Mouse (Mus musculus) erythroblast, embryonic 14.5 days (primary cell): ENCODE measurements around the gene Cacna1g. TPM values are rescaled to one million over a fixed set of nuclear protein-coding genes. Genes with fewer than 3 reads are reported as not detected.

Experiments
- H3K27me3 ChIP-seq: 2 replicates; pipeline ENCODE4 v1.6.1; 2012; ENCODE audit warnings: inconsistent platforms; ENCODE audit not compliant: control insufficient read depth
- H3K36me3 ChIP-seq: 2 replicates; pipeline ENCODE4 v1.6.1; 2012; ENCODE audit warnings: mild to moderate bottlenecking, inconsistent platforms; ENCODE audit not compliant: control insufficient read depth
- H3K4me1 ChIP-seq: 2 replicates; pipeline ENCODE4 v1.6.1; 2012; ENCODE audit warnings: inconsistent platforms; ENCODE audit not compliant: control insufficient read depth
- H3K4me3 ChIP-seq: replicated peaks from 2 replicates; pipeline ENCODE3; 2012; ENCODE audit warnings: moderate library complexity, mild to moderate bottlenecking, inconsistent platforms
- H3K9me3 ChIP-seq: 2 replicates; pipeline ENCODE4 v1.6.1; 2012; ENCODE audit warnings: low read length, inconsistent platforms, mixed read lengths; ENCODE audit not compliant: control insufficient read depth
- GATA1 ChIP-seq: IDR thresholded peaks from 2 replicates; pipeline ENCODE4 v1.6.1; 2012; ENCODE audit warnings: low read length, inconsistent platforms, mixed read lengths
- TAL1 ChIP-seq: IDR thresholded peaks from 3 replicates; pipeline ENCODE4 v1.6.1; 2012; ENCODE audit warnings: low read length, inconsistent platforms, mixed read lengths
- polyA plus RNA-seq: library from polyadenylated mRNA; stranded (reverse); fragments of >175 nt; gene quantifications from 2 replicates; pipeline ENCODE4 v1.2.3, GENCODE M21; 2012

Gene Cacna1g
- polyA plus RNA-seq, 1 experiment: 10.3 TPM

DNA sequence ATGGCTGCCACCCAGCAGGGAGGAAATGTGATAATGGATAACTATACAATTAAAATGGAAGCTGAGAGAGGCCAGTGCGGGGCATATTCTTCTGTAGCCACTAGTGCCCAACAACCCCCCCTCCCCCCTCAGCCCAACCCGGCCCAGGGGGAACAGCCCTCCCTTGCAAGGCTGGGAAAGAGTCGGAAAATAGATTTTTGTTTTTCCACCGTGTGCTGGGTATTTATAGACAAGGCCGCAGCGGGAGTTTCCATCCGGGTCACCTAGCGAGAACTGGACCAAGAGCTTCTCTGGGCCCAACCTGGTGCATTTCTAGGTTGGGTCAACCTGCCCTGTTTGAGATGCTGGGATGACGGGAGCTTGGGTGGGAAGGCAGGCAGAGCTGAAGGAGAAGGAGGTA is 32.2 kb downstream of the Cacna1g start:
- Histone ChIP-seq H3K27me3 (peaks cover 13% of the 10 kb centered on the region), H3K4me3 (no peak overlapping the region), H3K36me3 (peaks cover 2% of the 10 kb centered on the region; the same call in 1 of the 2 replicates), H3K9me3 (no peaks in the 10 kb centered on the region), H3K4me1 (peaks cover 3% of the 10 kb centered on the region; the same call in 1 of the 2 replicates)
- TF ChIP-seq TAL1: no peak
- TF ChIP-seq GATA1: no peak

DNA sequence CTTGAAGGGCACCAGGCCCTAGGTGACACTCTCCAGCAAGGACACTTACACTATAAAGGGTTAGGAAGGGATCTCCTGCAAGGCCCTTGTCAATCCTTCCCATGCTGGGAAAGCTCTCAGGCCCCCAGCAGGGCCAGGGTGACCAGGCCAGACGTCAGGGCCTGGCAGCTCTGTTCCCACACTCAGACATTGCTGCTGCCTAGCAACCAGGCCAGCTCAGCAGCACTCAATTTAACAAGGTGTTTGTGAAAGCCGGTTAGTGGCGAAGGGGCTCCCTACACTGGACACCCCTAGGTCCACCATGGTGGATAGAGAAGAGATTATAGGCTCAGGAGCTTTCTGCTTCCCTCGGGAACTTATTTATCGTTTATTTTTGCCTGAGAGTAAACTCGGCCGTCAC is 32.9 kb downstream of the Cacna1g start:
- Histone ChIP-seq H3K4me3 (no peak overlapping the region), H3K4me1 (peaks cover 2% of the 10 kb centered on the region; the same call in 1 of the 2 replicates), H3K27me3 (peaks cover 12% of the 10 kb centered on the region), H3K9me3 (no peaks in the 10 kb centered on the region), H3K36me3 (peaks cover 2% of the 10 kb centered on the region; the same call in 1 of the 2 replicates)
- TF ChIP-seq GATA1 (no peak), TAL1 (no peak)

DNA sequence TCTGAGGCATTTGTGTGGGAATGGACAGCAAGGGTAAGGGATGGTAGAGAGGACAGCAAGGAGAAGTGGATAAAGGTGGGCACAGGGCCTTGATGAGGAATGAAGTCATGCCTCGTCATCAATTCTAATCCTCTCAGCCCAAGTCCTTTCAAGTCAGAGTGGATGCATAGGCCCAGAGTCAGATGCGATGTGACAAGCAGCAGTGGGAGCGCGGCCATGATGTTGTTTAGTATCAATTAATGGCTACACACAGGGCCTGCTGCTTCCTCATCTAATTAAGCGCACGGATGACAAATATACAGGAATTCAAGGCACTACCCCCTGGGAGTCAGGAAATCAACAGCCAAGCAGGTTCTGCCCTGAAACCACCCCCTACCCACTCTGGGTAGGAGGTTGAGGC is 33.6 kb downstream of the Cacna1g start:
- H3K36me3 ChIP-seq: peaks cover 2% of the 10 kb centered on the region; the same call in 1 of the 2 replicates
- H3K27me3 ChIP-seq: peaks cover 7% of the 10 kb centered on the region
- H3K9me3 ChIP-seq: no peaks in the 10 kb centered on the region
- peaks cover 2% of the 10 kb centered on the region; the same call in 1 of the 2 replicates for H3K4me1 ChIP-seq
- no peak overlapping the region for H3K4me3 ChIP-seq
- TF ChIP-seq GATA1 (no peak), TAL1 (no peak)

DNA sequence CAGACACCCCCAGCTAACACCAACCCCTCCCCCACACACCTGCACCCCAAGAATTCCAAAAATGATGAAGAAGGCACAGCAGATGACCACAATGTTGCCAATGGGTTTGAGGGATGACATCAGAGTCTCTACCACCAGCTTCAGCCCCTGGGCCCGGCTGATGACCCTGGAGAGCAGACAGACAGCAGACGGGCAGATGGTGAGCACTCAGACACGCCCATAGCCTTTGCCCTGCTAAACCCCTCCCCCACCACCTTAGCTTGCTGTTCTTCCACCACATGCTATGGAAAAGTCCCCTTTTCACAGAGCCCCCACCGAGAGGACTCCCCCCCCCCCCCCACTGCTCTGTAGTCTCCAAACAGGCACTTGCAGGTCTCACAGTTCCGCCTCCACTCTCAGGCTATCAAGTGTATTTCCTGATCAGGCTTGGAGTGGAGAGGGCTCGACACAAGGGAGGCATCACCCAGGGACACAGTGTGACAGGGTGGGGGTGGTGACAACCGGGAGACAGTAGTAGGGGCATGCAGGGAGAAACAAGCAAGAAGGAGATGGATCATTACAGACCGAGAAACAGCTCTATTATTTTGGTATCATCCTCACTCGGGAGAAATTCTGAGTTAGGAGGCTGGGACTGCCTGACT is 44.9 kb downstream of the Cacna1g start:
- Histone ChIP-seq H3K9me3 (no peaks in the 10 kb centered on the region), H3K4me3 (no peak overlapping the region), H3K36me3 (peaks cover 17% of the 10 kb centered on the region), H3K4me1 (no peaks in the 10 kb centered on the region; the same call in 1 of the 2 replicates), H3K27me3 (peaks cover 24% of the 10 kb centered on the region)
- TF ChIP-seq GATA1 (no peak), TAL1 (no peak)

DNA sequence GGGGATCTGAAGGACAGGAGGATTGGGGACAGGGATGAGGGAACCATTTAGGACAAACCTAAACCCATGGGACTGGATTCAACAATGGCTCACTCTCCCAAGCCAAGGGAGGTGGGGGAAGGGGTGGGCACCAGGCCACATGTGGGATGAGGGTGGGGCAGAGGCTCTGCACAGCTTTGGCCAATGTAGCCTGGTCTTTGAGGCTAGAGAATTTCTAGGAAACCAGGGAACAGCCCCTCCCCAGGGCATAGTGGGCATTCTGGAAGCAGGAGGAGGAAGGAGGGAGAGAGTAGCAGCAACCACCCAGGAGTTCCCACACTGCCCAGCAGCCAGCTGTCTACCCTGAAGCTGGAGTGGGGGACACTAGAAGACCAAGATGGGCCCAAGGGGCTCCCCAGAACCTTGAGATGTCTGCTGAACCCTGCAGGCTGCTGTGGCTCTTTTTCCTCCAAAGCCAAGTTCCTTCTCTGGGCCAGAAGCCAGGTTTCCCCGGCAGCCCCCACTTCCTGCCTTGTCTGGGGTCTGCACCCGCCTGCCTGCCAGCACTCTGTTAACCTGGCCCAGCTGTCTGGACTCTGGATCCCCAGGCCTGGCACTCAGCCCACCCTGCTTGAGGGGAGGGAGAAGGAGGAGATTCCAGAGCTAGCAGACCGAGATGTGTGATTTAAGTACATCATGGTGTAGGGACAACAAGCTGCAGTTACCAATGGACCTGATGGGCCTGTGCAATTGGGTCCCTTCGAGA is 45.7 kb downstream of the Cacna1g start:
- H3K4me3 ChIP-seq: no peak overlapping the region
- no peak for TF ChIP-seq TAL1
- no peak for TF ChIP-seq GATA1
- no peaks in the 10 kb centered on the region for H3K4me1 ChIP-seq
- peaks cover 12% of the 10 kb centered on the region for H3K36me3 ChIP-seq
- peaks cover 23% of the 10 kb centered on the region for H3K27me3 ChIP-seq
- H3K9me3 ChIP-seq: no peaks in the 10 kb centered on the region

DNA sequence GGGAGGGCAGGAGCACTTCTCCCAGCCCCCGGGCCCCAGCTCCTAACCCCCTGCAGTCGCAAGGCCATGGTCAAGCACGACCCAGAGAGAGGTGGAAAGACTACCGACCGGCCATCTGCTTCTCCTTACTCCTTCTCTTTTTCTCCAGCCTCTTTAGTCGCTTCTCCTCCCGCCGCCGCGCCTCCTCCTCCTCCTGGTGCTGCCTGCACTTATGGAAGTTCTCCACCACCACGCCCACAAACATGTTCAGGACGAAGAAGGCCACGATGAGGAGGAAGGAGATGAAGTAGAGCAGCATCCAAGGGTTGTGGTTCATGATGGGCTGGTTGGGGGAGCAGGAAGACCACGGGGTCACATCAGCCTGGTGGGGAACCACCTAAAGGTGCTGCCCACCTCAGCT is 48.3 kb downstream of the Cacna1g start:
- TF ChIP-seq GATA1: no peak
- no peak for TF ChIP-seq TAL1
- H3K27me3 ChIP-seq: peaks cover 10% of the 10 kb centered on the region
- no peaks in the 10 kb centered on the region for H3K9me3 ChIP-seq
- no peak overlapping the region for H3K4me3 ChIP-seq
- H3K4me1 ChIP-seq: no peaks in the 10 kb centered on the region
- peaks cover 4% of the 10 kb centered on the region for H3K36me3 ChIP-seq

DNA sequence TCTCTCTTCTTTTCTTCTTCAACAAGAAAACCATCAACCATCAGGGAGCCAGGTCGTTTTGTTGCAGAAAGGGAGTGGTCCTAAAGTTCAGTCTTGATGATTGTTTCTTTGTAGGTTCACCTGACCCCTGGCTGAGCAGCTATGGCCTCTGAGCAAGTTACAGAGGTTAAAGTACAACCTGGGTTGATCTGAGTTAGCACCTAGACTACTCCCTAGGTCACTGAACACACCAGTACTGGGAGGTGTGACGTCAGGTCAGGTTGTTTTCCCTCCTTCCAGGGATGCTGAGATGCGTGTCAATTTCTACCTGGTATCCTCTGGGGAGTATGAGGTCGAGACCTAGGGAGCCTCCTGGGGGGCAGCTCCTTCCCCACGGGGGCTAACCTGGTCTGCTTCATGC is 48.8 kb downstream of the Cacna1g start:
- Histone ChIP-seq H3K27me3 (peaks cover 10% of the 10 kb centered on the region), H3K9me3 (no peaks in the 10 kb centered on the region), H3K36me3 (peaks cover 4% of the 10 kb centered on the region), H3K4me1 (no peaks in the 10 kb centered on the region), H3K4me3 (no peak overlapping the region)
- TF ChIP-seq TAL1 (no peak), GATA1 (no peak)

DNA sequence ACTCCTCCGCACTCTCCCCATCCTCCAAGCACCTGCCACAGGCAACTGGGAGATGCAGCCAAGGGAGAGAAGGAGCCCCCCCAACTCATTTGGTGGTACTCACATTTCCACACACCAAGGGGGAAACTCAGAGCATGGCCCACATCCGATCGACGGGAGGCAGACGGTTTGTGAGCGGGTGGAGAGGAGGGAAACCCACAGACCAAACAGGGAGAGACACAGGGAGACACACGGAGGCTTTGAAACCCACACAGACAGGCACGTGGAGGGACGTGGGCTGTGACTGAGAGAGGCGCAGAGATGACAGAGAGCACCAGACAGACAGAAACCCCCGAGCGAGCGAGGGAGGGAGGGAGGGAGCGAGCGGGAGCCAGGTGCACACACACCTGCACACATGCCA is 49.6 kb downstream of the Cacna1g start:
- TF ChIP-seq GATA1: no peak
- no peak for TF ChIP-seq TAL1
- Histone ChIP-seq H3K4me1 (no peaks in the 10 kb centered on the region), H3K27me3 (peaks cover 7% of the 10 kb centered on the region), H3K4me3 (no peak overlapping the region), H3K9me3 (no peaks in the 10 kb centered on the region), H3K36me3 (no peaks in the 10 kb centered on the region)

DNA sequence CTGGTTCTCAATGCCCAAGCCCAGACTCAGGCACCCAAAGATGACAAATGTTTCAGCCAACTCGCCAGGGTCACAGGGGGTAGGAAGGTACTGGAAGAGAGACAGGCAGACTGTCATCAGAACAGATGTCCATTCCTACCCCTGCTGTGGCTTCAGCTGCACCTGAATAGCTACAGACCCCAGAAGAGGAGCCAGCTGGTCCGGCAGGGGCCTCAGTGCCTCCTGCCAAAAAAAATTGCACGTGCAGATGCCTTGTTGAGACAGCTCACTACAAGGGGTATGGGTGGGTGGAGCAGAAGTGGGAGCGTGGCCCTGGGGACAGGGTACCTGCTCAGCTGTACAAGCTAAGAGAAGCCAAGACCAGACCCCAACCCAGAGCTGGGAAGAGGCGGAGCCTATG is 50.1 kb downstream of the Cacna1g start:
- H3K27me3 ChIP-seq: peaks cover 7% of the 10 kb centered on the region
- no peaks in the 10 kb centered on the region for H3K36me3 ChIP-seq
- no peaks in the 10 kb centered on the region for H3K4me1 ChIP-seq
- H3K9me3 ChIP-seq: no peaks in the 10 kb centered on the region
- TF ChIP-seq GATA1: no peak
- TF ChIP-seq TAL1: no peak
- H3K4me3 ChIP-seq: no peak overlapping the region
